Mouse (Mus musculus) 3134 (cell line): ENCODE data around the gene Olfr1054.
"Not testable (repeated sequence)": the region's sequence is repeated elsewhere in the genome, so short reads cannot be mapped to it uniquely, and the experiment has no call there.

ENCODE experiments used
- DNase-seq: peaks from one replicate; pipeline ENCODE4 v3.0.0-alpha.2; 2011; ENCODE audit warnings: low spot score; ENCODE audit not compliant: insufficient read length; ENCODE audit errors: extremely low read depth

Gene Olfr1054

DNA sequence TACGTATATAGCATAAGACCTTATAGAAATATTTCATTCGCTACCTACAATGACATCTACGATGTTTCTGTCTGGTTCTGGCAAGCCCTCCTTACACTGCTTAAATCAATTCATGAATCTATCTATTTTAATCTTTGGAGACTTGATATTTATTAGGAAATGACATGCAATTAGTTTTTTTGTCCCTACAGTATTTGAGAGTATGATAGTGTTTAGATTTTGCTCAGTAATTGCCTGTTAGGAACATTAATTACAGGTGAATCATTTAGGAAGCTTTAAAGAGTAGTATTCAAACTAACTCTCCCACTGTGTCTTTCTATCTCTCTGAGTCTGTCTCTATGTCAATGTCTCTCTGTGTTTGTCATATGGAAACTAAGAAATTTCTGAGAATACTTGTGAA, at the start of gene Olfr1054:
Gene Olfr1054, minus strand, starts transcription at position 101 of the 400 bp plus-strand sequence.
- no peak for DNase-seq

DNA sequence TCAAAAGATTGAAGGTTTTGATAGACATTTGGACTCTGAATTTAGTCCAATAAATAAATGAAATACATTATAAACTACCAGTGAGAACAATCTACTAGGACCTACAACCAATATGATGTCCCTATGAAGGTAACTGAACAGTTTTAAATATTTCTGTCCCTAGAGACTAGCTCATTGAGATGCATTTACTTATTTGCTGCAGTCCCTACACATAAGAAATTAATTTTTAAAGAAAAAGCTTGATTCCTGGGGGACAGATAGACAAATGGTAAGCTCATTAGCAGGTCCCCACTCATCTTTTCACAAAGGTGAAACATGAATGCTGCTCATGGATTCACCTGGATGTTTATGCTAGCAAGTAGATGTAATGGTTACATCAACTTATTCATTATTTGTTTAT, 43.1 kb upstream of the Olfr1054 start, which contains the start of gene Olfr1057:
Gene Olfr1057, minus strand, starts transcription at position 101 of the 400 bp plus-strand sequence.
- no peak for DNase-seq

DNA sequence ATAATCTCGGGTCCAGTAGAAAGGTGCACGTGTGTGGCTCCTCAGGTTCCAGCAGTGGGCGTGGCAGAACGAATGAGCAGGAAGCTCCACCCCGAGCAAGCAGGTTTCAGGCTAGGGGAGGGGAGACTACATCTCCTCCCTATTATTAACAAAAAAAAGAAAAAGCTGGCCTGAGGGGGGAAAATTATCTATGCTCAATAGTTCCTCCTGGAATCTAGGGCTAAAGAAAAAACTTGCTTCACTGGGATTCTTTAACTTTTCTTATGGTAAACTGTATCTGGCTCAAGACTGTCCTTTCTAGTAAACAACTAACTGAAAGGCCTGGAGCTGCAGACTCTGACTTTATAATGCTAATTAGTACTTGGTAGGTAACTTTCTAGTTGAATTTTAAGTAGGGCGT, 31.1 kb upstream of the Olfr1054 start:
- DNase-seq, result not testable (repeated sequence)

GRCm38 (mm10) chr2:86362369-86362768, 27.1 kb upstream of the Olfr1054 start, which contains the start of gene Olfr1056:
TSS of gene Olfr1056 (minus strand) at chr2:86362469.
- no peak for DNase-seq

DNA sequence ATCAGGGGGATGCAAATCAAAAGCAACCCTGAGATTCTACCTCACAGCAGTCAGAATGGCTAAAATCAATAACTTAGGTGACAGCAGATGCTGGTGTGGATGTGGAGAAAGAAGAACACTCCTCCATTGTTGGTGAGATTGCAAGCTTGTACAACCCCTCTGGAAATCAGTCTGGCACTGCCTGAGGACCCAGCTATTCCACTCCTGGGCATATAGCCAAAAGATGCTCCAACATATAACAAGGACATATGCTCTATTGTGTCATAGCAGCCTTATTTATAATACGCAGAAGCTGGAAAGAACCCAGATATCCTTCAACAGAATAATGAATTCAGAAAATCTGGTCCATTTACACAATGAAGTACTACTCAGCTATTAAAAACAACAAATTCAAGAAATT, 16.5 kb upstream of the Olfr1054 start:
- not testable (repeated sequence) for DNase-seq

- DNase-seq, result no peak
Observed at GRCm38 (mm10) chr2:86350184-86350583, 15.0 kb upstream of the Olfr1054 start, which contains the start of gene Olfr1055. TSS of gene Olfr1055 (minus strand) at chr2:86350284.

DNA sequence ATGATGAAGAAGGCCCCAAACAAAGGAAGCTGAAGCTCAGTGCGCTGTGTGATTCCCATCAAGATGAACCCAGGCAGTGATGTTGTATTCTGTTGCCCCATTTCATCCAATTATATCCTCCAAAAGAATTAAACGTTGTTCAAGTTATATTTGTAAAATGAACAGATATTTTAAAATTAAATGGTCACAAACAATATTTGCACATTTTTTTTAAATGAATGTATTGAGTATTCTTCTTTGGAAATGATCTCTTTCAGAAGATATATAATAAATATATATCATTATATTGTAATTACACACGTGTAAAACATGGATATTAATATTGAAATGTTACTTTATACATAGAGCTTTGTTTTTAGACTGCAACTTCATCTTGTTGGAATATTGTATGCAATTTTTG, 20.0 kb downstream of the Olfr1054 start, which contains the start of gene Olfr1053:
Gene Olfr1053, minus strand, starts transcription at position 101 of the 400 bp plus-strand sequence.
- DNase-seq, result no peak

DNA sequence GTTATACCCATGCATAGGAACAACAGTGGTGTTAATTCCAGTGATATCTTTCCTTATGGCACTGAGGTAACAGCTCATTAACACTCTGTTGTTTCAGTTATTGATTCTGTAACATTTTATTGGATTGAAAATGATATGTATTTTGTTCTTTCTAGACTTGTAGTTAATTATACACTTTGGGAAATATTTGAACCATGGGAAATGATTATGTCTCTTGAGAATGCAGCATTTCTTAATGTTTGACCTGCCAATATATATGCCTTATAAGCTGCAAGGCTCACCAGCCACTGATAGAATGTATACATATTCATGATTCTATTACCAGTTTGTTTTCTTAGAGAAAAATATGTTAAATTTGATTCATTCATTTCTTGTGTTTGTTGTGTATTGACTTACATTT, 43.1 kb downstream of the Olfr1054 start, which contains the start of gene Olfr1052:
Gene Olfr1052, plus strand, starts transcription at position 301 of the 400 bp plus-strand sequence.
- no peak for DNase-seq
